Mouse (Mus musculus) liver, embryonic 12.5 days (tissue): ENCODE results near the gene Nxn. TPM values are rescaled to one million over a fixed set of nuclear protein-coding genes. Genes with fewer than 3 reads are reported as not detected.

Experiments
- ATAC-seq: fragments of 200-750 bp; cut with Nextera tagmentation; 2 replicates; pipeline ENCODE4 v1.8.0; 2017; ENCODE audit warnings: moderate number of reproducible peaks, mild to moderate bottlenecking, moderate library complexity
- H3K27ac ChIP-seq: fragments of 300-500 bp; sonication (generic); 2 replicates; pipeline ENCODE4 v1.5.1; 2016; ENCODE audit warnings: mild to moderate bottlenecking
- H3K27me3 ChIP-seq: fragments of 300-500 bp; sonication (generic); replicated peaks from 2 replicates; pipeline ENCODE4 v1.6.1; 2016; ENCODE audit warnings: mild to moderate bottlenecking, moderate library complexity
- H3K36me3 ChIP-seq: fragments of 300-500 bp; sonication (generic); 2 replicates; pipeline ENCODE4 v1.6.1; 2016; ENCODE audit warnings: mild to moderate bottlenecking, moderate library complexity
- H3K4me1 ChIP-seq: fragments of 300-500 bp; sonication (generic); 2 replicates; pipeline ENCODE4 v1.6.1; 2016
- H3K4me2 ChIP-seq: fragments of 300-500 bp; sonication (generic); 2 replicates; pipeline ENCODE4 v1.6.1; 2016; ENCODE audit warnings: mild to moderate bottlenecking, moderate library complexity
- H3K4me3 ChIP-seq: fragments of 300-500 bp; sonication (generic); 2 replicates; pipeline ENCODE4 v1.5.1; 2016; ENCODE audit warnings: mild to moderate bottlenecking, moderate library complexity
- H3K9ac ChIP-seq: fragments of 300-500 bp; sonication (generic); 2 replicates; pipeline ENCODE4 v1.6.1; 2016; ENCODE audit warnings: mild to moderate bottlenecking, moderate library complexity
- H3K9me3 ChIP-seq: fragments of 300-500 bp; sonication (generic); replicated peaks from 2 replicates; pipeline ENCODE4 v1.6.1; 2016; ENCODE audit warnings: mild to moderate bottlenecking, moderate library complexity
- WGBS: fragments of 180-500 bp; shearing (Covaris S2); methylation state at CpG from one replicate; pipeline ENCODE4 v1.1.7; 2016; ENCODE audit not compliant: insufficient replicate concordance; 5-methylcytosine and 5-hydroxymethylcytosine counted together
- polyA plus RNA-seq: library from polyadenylated mRNA; unstranded; fragments of >200 nt; fragmentation: Nextera tagmentation; extraction: Ambion mirVana; gene quantifications from 2 replicates; pipeline ENCODE4 v1.2.1, GENCODE M21; 2016

Gene Nxn
- polyA plus RNA-seq, 1 experiment from 2014 or later, result 6.0 TPM

GRCm38 (mm10) chr11:76419179-76419578 is 20.2 kb upstream of the Nxn start:
- Histone ChIP-seq H3K36me3 (peaks cover 53% of the 10 kb centered on the region), H3K4me3 (no peak overlapping the region), H3K27ac (no peak overlapping the region), H3K27me3 (no peaks in the 10 kb centered on the region), H3K4me1 (no peaks in the 10 kb centered on the region), H3K9ac (no peak overlapping the region), H3K4me2 (no peak overlapping the region), H3K9me3 (no peaks in the 10 kb centered on the region)
- 53% methylated on average over 4 of the region's 4 CpGs for WGBS
- no peak for ATAC-seq

GRCm38 (mm10) chr11:76418423-76418822 is 19.5 kb upstream of the Nxn start:
- no peak overlapping the region for H3K9ac ChIP-seq
- no peak overlapping the region for H3K27ac ChIP-seq
- H3K4me1 ChIP-seq, result no peaks in the 10 kb centered on the region
- H3K27me3 ChIP-seq, result no peaks in the 10 kb centered on the region
- H3K4me3 ChIP-seq, result no peak overlapping the region
- H3K9me3 ChIP-seq, result no peaks in the 10 kb centered on the region
- ATAC-seq, result no peak
- no peak overlapping the region for H3K4me2 ChIP-seq
- 84% methylated on average over 8 of the region's 8 CpGs for WGBS
- peaks cover 58% of the 10 kb centered on the region for H3K36me3 ChIP-seq

- no peak for ATAC-seq
- Histone ChIP-seq H3K9ac (no peak overlapping the region), H3K27ac (no peak overlapping the region), H3K4me3 (no peak overlapping the region), H3K4me2 (no peak overlapping the region), H3K4me1 (peaks cover 4% of the 10 kb centered on the region; the same call in 1 of the 2 replicates), H3K27me3 (no peaks in the 10 kb centered on the region), H3K9me3 (no peaks in the 10 kb centered on the region), H3K36me3 (peaks cover 78% of the 10 kb centered on the region)
- WGBS, result 57% methylated on average over 2 of the region's 2 CpGs
Measured at GRCm38 (mm10) chr11:76415985-76416384, 17.0 kb upstream of the Nxn start.

- Histone ChIP-seq H3K27ac (no peak overlapping the region), H3K9ac (no peak overlapping the region), H3K4me2 (no peak overlapping the region), H3K27me3 (no peaks in the 10 kb centered on the region), H3K36me3 (peaks cover 82% of the 10 kb centered on the region), H3K4me1 (peaks cover 4% of the 10 kb centered on the region; the same call in 1 of the 2 replicates), H3K9me3 (no peaks in the 10 kb centered on the region), H3K4me3 (no peak overlapping the region)
- no peak for ATAC-seq
- 83% methylated on average over 4 of the region's 4 CpGs for WGBS
Measured at GRCm38 (mm10) chr11:76415001-76415400, 16.1 kb upstream of the Nxn start.

- Histone ChIP-seq H3K4me1 (peaks cover 11% of the 10 kb centered on the region), H3K36me3 (peaks cover 81% of the 10 kb centered on the region), H3K4me2 (no peak overlapping the region), H3K9ac (no peak overlapping the region), H3K4me3 (no peak overlapping the region), H3K27ac (no peak overlapping the region), H3K27me3 (no peaks in the 10 kb centered on the region), H3K9me3 (no peaks in the 10 kb centered on the region)
- no peak for ATAC-seq
- WGBS, result 59% methylated on average over 4 of the region's 4 CpGs
Measured at GRCm38 (mm10) chr11:76413202-76413601, 14.3 kb upstream of the Nxn start.

GRCm38 (mm10) chr11:76410826-76411225 is 11.9 kb upstream of the Nxn start:
- ATAC-seq, result no peak

GRCm38 (mm10) chr11:76406702-76407583 is 8.0 kb upstream of the Nxn start, which contains the start of gene Timm22:
Gene Timm22, plus strand, starts transcription at chr11:76406952.
- Histone ChIP-seq H3K27me3 (peaks cover 15% of the 10 kb centered on the region; the same call in 1 of the 2 replicates), H3K9me3 (no peaks in the 10 kb centered on the region), H3K4me3 (peak within 1 kb of the TSS; percentile 84), H3K4me1 (peaks cover 15% of the 10 kb centered on the region), H3K27ac (peak within 1 kb of the TSS; percentile 77), H3K36me3 (peaks cover 21% of the 10 kb centered on the region), H3K9ac (peak within 1 kb of the TSS; percentile 88), H3K4me2 (peak within 1 kb of the TSS; percentile 85)
- 1% methylated on average over 46 of the region's 46 CpGs for WGBS
- ATAC-seq, result peak; percentile 95

More at GRCm38 (mm10) chr11:76410826-76411225, 11.9 kb upstream of the Nxn start:
- WGBS, result 68% methylated on average over 12 of the region's 12 CpGs
- H3K4me1 ChIP-seq, result peaks cover 19% of the 10 kb centered on the region
- no peak overlapping the region for H3K4me2 ChIP-seq
- no peak overlapping the region for H3K4me3 ChIP-seq
- no peaks in the 10 kb centered on the region for H3K9me3 ChIP-seq
- no peak overlapping the region for H3K27ac ChIP-seq
- H3K36me3 ChIP-seq, result peaks cover 57% of the 10 kb centered on the region
- no peaks in the 10 kb centered on the region for H3K27me3 ChIP-seq
- H3K9ac ChIP-seq, result no peak overlapping the region

- Histone ChIP-seq H3K4me3 (no peak overlapping the region), H3K9ac (no peak overlapping the region), H3K36me3 (peaks cover 12% of the 10 kb centered on the region; the same call in 1 of the 2 replicates), H3K9me3 (no peaks in the 10 kb centered on the region), H3K4me2 (no peak overlapping the region), H3K27me3 (peaks cover 15% of the 10 kb centered on the region; the same call in 1 of the 2 replicates), H3K4me1 (peaks cover 15% of the 10 kb centered on the region), H3K27ac (no peak overlapping the region)
- 68% methylated on average over 5 of the region's 5 CpGs for WGBS
- no peak for ATAC-seq
Measured at GRCm38 (mm10) chr11:76405626-76406264, 6.8 kb upstream of the Nxn start.

GRCm38 (mm10) chr11:76405113-76405512 is 6.2 kb upstream of the Nxn start:
- Histone ChIP-seq H3K27me3 (peaks cover 15% of the 10 kb centered on the region; the same call in 1 of the 2 replicates), H3K36me3 (peaks cover 10% of the 10 kb centered on the region; the same call in 1 of the 2 replicates), H3K9me3 (no peaks in the 10 kb centered on the region), H3K4me1 (peaks cover 15% of the 10 kb centered on the region), H3K4me3 (no peak overlapping the region), H3K4me2 (no peak overlapping the region), H3K9ac (no peak overlapping the region), H3K27ac (no peak overlapping the region)
- 51% methylated on average over 4 of the region's 4 CpGs for WGBS
- ATAC-seq, result no peak

GRCm38 (mm10) chr11:76401398-76401797 is 2.5 kb upstream of the Nxn start:
- H3K4me2 ChIP-seq, result no peak overlapping the region
- H3K27me3 ChIP-seq, result peaks cover 27% of the 10 kb centered on the region
- no peaks in the 10 kb centered on the region for H3K36me3 ChIP-seq
- no peaks in the 10 kb centered on the region for H3K9me3 ChIP-seq
- no peak overlapping the region for H3K9ac ChIP-seq
- H3K27ac ChIP-seq, result no peak overlapping the region
- H3K4me3 ChIP-seq, result no peak overlapping the region
- 73% methylated on average over 10 of the region's 10 CpGs for WGBS
- no peak for ATAC-seq
- peaks cover 23% of the 10 kb centered on the region for H3K4me1 ChIP-seq

- Histone ChIP-seq H3K27me3 (peaks cover 24% of the 10 kb centered on the region), H3K9ac (peak overlapping the region; percentile 77), H3K27ac (no peak overlapping the region), H3K36me3 (no peaks in the 10 kb centered on the region), H3K4me3 (peak overlapping the region; percentile 75), H3K9me3 (no peaks in the 10 kb centered on the region), H3K4me1 (peaks cover 23% of the 10 kb centered on the region), H3K4me2 (peak overlapping the region; percentile 100)
- ATAC-seq, result no peak; the same call in 1 of the 2 replicates
- 11% methylated on average over 11 of the region's 11 CpGs for WGBS
Measured at GRCm38 (mm10) chr11:76399587-76400330, 819 bp upstream of the Nxn start.
